Mouse (Mus musculus) kidney, adult 9 months (tissue): ENCODE measurements at regions not wholly inside any gene's neighbourhood (a gene's known extent, or its start where the extent isn't known, plus 50 kb on each side); places are given as distances from the start of the nearest gene placed in this dataset.
A peak's percentile ranks its signal among the peaks of the same experiment; 100 is the strongest.
"Not testable (repeated sequence)": the region's sequence is repeated elsewhere in the genome, so short reads cannot be mapped to it uniquely, and the experiment has no call there.

Experiments used
- DNase-seq: peaks from one replicate; pipeline ENCODE4 v3.0.0; 2022

GRCm38 (mm10) chr2:72616412-72616811 is 140.5 kb downstream of the Cdca7 start:
- no peak for DNase-seq

- DNase-seq = no peak
Measured at GRCm38 (mm10) chr2:72619446-72619845, 143.5 kb downstream of the Cdca7 start.

DNA sequence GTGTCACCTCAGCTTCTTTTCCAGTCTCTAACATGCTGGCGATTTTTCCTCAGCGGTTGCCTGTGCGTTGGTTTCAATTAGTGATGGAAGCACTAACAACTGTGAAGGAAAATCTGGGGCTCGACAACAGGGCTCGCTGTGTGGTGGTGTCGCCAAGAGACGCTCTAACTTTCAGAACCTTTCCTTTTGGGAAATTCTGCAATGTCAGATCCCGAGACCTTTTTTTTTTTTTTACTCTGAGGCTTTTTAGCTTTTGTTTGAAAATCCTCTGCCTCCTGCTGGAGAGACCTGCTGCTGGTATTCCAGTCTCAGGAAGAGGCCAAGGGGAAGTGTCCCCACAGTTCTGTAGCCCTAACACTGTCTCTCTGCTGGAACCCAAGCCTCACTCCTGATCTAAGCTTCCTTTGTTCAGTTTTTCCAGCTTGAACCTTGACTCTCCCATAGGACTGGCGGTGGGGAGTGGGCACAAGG is 144.3 kb downstream of the Cdca7 start:
- DNase-seq = no peak

DNA sequence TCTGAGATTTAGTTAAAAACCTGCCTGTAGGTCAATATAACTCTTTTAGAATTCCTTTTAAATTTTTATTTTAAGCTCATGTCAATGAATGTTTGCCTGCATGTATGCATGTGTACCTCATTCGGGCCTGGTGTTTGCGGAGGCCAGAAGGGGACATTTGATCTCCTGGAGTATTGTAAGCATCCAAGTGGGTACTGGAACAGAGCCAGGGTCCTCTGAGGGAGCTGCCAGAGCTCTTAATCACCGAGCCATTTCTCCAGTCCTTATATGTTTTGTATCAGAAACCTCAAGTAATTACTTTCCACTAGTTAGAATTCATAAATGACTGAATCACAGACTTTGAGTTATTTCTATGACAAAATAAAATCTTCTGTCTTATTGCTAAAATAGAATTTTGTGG is 152.0 kb downstream of the Cdca7 start:
- DNase-seq = no peak

DNA sequence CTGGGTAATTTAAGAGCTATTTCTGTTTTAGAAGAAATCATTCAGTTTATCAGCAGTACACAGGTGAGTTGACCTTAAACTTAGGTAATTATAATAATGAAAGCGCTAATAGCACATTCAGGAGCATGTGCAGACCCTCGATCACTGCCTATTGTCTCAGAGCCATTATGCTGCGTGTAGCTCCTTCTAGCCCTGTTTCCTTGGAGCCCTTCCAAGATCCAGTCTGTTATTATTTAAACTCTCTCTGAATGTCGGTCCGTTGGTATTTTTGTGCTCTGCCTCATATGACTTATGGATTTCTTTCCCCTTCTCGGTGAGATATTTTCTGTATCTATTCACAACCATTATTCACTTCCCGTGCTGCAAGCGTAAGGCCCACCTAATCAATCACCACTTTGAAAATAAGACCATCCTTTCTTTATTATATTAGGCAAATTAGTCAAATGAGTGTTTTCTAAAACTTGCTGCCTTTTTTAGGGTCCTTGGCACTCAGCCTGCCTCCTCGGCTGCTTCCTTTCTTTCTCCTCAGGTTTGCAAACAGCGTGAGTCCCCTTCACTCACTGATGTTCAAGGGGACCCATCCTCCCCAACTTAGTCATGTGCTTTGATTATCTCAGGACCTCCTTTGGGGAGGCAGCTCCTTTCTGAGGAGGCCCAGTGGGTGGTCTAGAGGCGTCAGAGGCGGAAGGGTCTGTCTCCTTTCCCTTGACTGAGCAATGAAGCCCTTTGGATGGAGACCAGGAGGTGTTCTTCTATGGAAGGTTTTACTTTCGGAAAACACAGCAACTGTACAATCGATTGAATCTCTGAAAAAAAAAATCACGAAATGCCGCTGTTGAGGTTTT is 152.9 kb downstream of the Cdca7 start:
- peak; percentile 35 for DNase-seq

DNA sequence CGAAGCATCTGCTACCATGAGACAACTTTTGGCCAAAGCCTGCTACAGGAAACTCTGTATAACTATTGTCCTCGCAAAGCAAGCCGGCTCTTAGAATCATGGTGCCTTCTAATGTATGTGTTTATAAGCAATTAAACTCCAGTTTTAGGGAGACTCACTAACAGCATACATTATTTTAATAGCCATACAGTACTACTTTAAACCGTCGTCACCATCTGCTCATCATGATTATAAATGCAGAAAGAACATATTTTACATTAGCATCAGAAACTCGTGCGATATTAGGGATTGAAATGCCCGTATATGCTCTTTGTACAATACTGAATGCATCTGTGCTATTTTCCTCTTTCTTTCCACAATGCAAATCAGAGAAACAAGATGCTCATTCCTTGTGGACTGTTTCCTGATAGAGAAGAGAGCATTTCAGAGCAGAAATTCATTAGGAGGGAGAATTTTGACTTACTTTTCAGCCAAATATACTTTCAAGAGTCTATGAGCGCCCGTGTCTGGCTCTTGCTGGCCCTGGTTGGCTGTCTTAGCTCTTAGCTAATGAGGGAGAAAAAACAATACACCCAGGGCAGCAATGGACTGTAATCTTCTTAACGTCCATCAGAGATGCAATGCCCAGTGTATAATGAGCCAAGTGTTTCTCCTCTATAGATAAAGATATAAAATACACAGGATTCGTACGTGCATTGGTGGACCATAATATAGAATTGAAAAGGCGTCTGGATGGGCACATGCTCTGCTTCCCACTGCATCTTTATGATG is 153.9 kb downstream of the Cdca7 start:
- DNase-seq = no peak

DNA sequence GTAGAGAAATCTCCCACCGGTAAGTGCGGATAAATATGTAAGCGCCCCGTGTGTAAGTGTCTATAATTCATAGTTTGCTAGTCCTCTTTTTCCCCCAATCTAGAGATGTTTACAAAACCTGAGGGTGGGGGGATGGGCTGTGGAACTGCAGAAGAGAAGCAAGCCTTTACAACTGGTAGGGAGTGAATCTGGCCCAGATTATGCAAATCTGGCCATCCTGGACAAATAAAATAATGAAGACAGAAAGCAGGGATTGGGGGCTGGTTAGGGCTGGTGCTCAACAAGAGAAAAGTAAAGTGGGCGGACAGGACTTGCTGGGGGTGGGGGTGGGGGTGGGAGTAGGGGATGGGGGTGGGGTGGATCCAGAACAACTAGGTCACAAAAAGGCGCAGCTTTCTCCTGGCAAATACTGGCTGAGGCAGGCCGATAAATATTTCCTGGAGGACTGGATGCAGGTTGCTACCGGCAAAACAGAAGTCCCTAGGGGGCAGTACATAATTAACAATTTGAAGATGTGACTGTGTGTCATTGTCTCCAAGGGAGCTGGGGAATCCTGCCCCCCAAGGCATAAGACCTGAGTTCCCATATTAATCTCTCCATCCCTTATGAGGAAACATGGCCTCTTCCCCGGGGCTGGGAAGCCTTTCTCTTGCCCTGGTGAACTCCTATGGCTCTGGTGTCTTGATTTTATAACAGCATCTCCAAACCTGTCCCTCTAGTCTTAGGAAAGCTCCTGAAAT is 162.1 kb downstream of the Cdca7 start:
- DNase-seq = no peak

DNA sequence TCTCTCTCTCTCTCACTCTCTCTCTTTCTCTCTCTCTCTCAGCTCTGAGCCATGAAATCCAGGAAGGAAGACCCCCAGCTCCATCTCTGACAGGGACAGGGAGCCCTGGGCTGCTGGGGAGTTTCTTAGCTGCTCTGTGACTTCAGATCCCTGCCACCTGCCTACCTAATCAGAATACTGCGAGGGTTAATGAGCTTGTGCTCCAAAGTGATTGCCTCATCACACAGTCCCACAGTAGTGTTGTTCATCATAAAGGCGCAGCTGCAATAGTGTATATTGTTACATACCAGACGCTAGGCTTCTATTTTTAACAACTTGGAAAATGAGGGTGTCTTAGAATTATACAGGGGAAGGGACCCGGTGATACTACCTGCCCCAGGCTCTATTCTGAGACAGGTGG is 163.1 kb downstream of the Cdca7 start:
- no peak for DNase-seq

DNA sequence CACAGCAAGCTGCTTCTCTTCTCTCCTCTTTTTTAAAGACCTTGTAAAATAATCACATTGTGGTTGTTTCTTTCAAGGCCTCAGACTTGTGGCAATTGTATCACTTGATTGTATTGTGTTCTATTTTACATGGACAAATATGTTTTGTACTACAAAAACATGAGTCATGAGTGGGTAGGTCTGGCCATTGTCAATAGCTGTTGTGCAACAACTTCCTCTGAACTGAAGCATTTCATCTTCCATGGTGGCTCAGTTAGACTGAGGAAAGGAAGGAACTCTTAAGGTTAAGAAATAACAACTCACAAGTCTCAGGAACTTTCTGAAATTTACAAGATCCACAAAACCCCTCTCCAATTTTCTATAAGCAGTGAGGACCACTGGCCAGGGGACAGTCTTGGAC is 165.3 kb downstream of the Cdca7 start:
- DNase-seq = no peak

GRCm38 (mm10) chr2:72644151-72644843 is 168.3 kb downstream of the Cdca7 start:
- DNase-seq = no peak

GRCm38 (mm10) chr2:72647642-72648041 is 171.7 kb downstream of the Cdca7 start:
- DNase-seq = no peak

DNA sequence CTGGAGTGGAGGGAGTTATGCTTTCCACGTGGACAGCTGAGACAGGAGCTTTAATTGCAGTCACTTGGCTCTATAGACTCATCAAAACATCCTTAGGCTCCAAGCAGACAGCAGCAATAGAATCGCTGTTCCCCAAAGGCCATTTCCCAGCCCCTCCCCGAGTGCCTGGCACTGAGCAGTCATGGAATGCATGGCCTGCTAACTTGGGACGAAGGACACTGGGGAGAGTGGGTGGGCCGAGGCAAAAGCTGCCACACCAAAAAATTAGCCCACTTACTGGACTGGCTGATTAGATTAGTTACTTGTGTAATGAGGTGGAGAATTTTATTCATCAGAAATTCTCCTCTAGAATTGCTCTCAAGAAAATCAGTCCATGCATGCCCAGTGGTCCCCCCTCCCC is 172.3 kb downstream of the Cdca7 start:
- DNase-seq = no peak

DNA sequence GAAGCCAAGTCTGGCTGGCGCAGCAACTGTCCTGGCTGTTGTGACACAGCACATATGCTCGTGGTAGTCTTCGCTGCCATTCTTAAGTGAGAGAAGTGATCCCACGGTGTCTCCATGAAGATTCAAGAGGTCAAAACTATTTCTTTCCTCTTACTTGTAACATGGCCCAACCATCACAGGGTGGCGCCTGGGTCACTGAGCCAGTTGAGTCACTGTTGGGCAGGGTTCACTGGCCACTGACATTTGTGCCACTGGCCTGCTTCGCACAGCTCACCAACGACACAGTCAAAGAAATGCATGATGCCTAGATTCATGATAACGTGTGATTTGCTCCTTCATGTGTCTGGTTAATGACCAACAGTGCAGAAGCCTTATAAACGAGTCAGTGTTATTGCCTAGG is 179.9 kb downstream of the Cdca7 start:
- DNase-seq = peak; percentile 23

- no peak for DNase-seq
Measured at GRCm38 (mm10) chr2:72657101-72657920, 181.4 kb downstream of the Cdca7 start.

DNA sequence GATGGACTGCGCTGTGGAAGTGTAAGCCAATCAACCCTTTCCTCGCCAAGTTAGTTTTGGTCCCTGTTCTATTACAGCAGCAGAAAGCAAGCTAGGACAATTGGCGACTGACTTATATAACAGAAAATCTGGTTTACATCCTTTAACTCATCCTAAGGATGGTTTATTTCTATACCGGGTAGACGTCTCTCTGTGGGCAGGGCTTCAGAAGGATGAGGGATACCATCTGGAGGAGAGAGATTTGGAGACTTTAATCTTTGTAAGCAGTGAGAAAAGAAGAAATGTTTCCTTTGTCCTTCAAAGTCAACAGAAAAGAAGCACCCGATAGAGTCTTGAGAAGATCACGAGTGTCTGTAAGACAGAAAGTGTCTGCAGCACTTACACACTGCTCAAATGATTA is 186.4 kb downstream of the Cdca7 start:
- no peak for DNase-seq

DNA sequence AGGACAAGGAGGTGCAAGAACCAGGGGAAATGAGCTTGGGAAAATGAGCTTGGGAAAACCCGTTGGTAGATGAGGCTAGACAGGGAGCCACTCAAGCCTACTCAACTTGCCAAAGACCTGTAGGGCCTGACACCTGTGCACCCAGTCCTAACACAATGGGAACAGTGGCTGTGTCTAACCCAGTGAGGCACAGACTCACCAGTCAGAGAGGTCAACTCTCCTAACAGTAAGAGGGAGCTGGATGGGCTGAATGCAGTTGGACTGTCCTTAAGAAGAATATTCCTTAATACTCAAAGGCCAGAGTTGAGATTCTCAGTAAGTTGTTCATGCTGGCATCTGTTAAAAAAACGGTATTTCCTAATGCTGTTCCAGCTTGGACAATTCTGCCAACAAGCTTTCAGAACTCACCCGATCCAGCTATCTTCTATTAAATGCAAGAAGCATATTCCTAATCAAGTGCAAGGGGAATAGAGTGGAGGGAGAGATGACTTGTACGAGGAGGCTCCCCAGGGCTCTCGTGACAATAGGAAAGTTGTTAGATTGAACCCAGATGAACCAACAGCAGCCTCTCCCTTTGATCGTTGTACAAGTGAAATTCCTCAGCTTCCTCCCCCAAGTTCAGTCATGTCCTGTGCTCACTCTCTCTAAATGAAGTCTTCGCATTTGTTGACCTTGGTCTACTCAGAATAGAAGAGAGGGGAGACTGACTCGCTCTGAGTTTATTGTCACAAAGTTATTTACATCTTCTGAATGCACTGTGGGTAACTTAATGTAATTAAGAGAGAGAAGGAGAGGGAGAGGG is 187.2 kb downstream of the Cdca7 start:
- no peak for DNase-seq

- DNase-seq = not testable (repeated sequence)
Measured at GRCm38 (mm10) chr2:72667396-72667795, 191.4 kb downstream of the Cdca7 start.

DNA sequence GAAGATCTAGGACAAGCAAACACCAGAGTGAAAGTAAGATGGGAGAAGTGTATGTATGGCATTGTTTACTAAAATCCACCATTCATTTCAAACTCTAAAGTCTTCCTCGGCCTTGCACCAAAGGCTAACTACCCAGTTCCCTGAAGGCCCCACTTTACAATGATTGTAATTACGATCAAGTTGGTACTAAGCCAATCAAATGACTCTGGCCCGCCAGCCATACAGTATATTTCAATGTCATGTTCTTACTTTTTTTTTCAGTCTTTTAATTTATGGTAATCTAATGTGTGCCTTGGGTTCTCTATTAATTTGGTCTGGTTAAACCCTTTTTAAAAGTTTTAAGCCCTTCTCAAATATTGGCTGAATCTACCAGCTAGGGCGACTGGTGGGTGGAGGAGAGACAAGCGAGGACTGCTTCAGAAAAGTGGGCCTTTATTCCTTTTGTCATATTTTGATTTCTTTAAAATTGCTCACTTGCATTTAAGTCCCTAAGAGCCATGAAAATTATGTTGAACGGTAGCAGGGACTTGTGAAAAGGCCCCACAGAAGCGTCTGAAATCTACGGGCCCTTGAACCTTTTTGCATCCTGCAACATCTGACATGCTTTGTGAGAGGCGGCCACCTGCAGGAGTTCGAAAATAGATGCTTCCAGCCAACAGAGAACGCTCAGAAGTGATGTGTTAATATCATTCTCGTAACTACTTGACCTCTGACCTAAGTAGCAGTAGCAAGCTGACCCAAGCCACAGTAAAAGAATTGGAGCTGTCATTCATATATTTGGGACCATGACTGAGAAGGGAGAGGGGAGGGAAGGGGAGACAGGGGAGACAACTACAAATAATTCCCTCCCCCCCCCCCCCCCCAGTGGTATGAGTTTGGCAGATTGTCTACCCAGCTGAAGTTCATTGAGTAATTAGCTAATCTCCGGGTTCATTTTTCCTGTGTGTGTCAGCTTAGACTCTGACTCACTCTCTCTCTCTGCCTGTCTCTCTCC is 197.2 kb downstream of the Cdca7 start:
- no peak for DNase-seq

GRCm38 (mm10) chr2:72674229-72674628 is 198.3 kb downstream of the Cdca7 start:
- no peak for DNase-seq
